In the genomic region with DNA sequence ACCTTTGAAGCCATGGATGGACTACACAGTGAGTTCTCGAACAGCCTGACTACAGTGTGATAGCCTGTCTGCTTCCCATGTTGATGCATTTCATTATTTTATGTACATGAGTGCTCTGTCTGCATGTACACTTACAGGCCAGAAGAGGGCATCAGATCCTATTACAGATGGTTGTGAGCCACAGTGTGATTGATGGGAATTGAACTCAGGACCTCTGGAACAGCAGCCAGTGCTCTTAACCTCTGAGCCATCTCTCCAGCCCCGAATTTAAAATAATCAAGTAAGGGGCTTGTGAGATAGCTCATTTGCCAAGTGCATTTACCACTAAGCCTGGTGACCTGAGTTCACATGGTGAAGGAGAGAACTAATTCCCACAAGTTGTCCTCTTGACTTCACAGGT, we compare ENCODE assay signal across 13 mouse cellular contexts. TPM values are rescaled to one million over a fixed set of nuclear protein-coding genes. Genes with fewer than 3 reads are reported as not detected.
DNase-seq lines count a peak whose midpoint lies in the region; ATAC-seq and TF ChIP-seq lines count a peak whose summit lies in the region.
"Had no signal": no experiment of that assay in that cellular context is flagged by ENCODE, and none has a peak within 500 bp of the region (broad histone marks: within the 10 kb centered on the region; RNA-seq: fewer than 3 reads in every experiment).

No protein-coding gene starts in this region.

- DNase-seq in heart, adult 2 months, result no peak
- no peak for DNase-seq in heart, adult 18-20 months
- DNase-seq in lung, embryonic 14.5 days, result peak; percentile 52
- DNase-seq in lung, adult 2 months, result no peak
- DNase-seq in ES-CJ7 (ENCODE audit: low read depth, low spot score), result peak; percentile 63
- peak; percentile 27 for DNase-seq in retina, embryonic 14.5 days (ENCODE audit: low spot score)
- no peak for DNase-seq in ovary, postnatal 10 days (ENCODE audit: low spot score)
- DNase-seq in cerebellum, adult 9-10 months, result no peak
- DNase-seq: adrenal gland, adult 2 months; cerebellum, postnatal 25 days; heart, postnatal 14 days had no signal

- no peaks in the 10 kb centered on the region for H3K36me3 ChIP-seq in heart, adult 2 months (ENCODE audit: control insufficient read depth, insufficient read depth, low read length)
- H3K36me3 ChIP-seq in lung, embryonic 14.5 days (ENCODE audit: insufficient read depth), result no peaks in the 10 kb centered on the region
- H3K36me3 ChIP-seq: intestine, embryonic 15.5 days; stomach, embryonic 15.5 days had no signal

- no peak for ATAC-seq in lung, embryonic 14.5 days (ENCODE audit: insufficient read depth)
- ATAC-seq: intestine, embryonic 15.5 days had no signal

- no peak overlapping the region for H3K27ac ChIP-seq in heart, adult 2 months
- H3K27ac ChIP-seq in lung, embryonic 14.5 days (ENCODE audit: low read depth), result no peak overlapping the region
- H3K27ac ChIP-seq: intestine, embryonic 15.5 days; stomach, embryonic 15.5 days had no signal

- 80% methylated on average over 2 of the region's 2 CpGs for WGBS in heart, adult 2 months
- 47% methylated on average over 2 of the region's 2 CpGs for WGBS in lung, embryonic 14.5 days
- 61% methylated on average over 2 of the region's 2 CpGs for WGBS in lung, adult 2 months

- no peaks in the 10 kb centered on the region for H3K9me3 ChIP-seq in lung, embryonic 14.5 days (ENCODE audit: low read depth, low read length)
- H3K9me3 ChIP-seq: intestine, embryonic 15.5 days; stomach, embryonic 15.5 days had no signal

- H3K9ac ChIP-seq in heart, adult 2 months (ENCODE audit: low read depth, low read length), result no peak overlapping the region
- no peak overlapping the region for H3K9ac ChIP-seq in lung, embryonic 14.5 days
- H3K9ac ChIP-seq: intestine, embryonic 15.5 days; stomach, embryonic 15.5 days had no signal

- H3K4me1 ChIP-seq in heart, adult 2 months (ENCODE audit: control insufficient read depth, insufficient read depth, low read length), result peaks cover 3% of the 10 kb centered on the region
- H3K4me1 ChIP-seq in lung, embryonic 14.5 days (ENCODE audit: insufficient read depth), result peaks cover 4% of the 10 kb centered on the region; the same call in 1 of the 2 replicates
- peaks cover 4% of the 10 kb centered on the region for H3K4me1 ChIP-seq in lung, adult 2 months (ENCODE audit: control insufficient read depth, insufficient read depth, low read length)

- peak; percentile 63 for TF ChIP-seq CTCF in heart, adult 2 months (IDR thresholded peaks at IDR 0.05)
- peak; percentile 60 for TF ChIP-seq CTCF in lung, embryonic 14.5 days (IDR thresholded peaks at IDR 0.05; ENCODE audit: low read depth)
- TF ChIP-seq CTCF in lung, adult 2 months (IDR thresholded peaks at IDR 0.05; ENCODE audit: insufficient read depth, low read length), result no peak

- TF ChIP-seq EP300 in heart, adult 2 months (IDR thresholded peaks at IDR 0.05; ENCODE audit: insufficient read depth, low read depth, low read length), result no peak

- no peak overlapping the region for H3K4me3 ChIP-seq in heart, adult 2 months
- no peak overlapping the region for H3K4me3 ChIP-seq in lung, embryonic 14.5 days (ENCODE audit: low read depth, low read length)
- no peak overlapping the region for H3K4me3 ChIP-seq in lung, adult 2 months (replicated peaks; ENCODE audit: extremely low read depth, low read depth, low read length)
- H3K4me3 ChIP-seq: intestine, embryonic 15.5 days; stomach, embryonic 15.5 days had no signal

- TF ChIP-seq POLR2A in heart, adult 2 months (IDR thresholded peaks at IDR 0.05; ENCODE audit: insufficient read depth, low read depth, low read length), result no peak
- no peak for TF ChIP-seq POLR2A in lung, adult 2 months (IDR thresholded peaks at IDR 0.05; ENCODE audit: borderline replicate concordance, extremely low read depth, low read depth, low read length)

- no peak overlapping the region for H3K4me2 ChIP-seq in lung, embryonic 14.5 days
- H3K4me2 ChIP-seq: intestine, embryonic 15.5 days; stomach, embryonic 15.5 days had no signal

- H3K79me2 ChIP-seq in heart, adult 2 months (replicated peaks; ENCODE audit: control insufficient read depth, insufficient read depth, low read length), result no peaks in the 10 kb centered on the region

- intact Hi-C loops in heart, adult 2 months (cut with DNase I), result no loop called here

- H3K27me3 ChIP-seq in heart, adult 2 months (ENCODE audit: control insufficient read depth, insufficient read depth, low read length), result no peaks in the 10 kb centered on the region
- H3K27me3 ChIP-seq in lung, embryonic 14.5 days (ENCODE audit: insufficient read depth, low read length), result no peaks in the 10 kb centered on the region
- H3K27me3 ChIP-seq: intestine, embryonic 15.5 days; stomach, embryonic 15.5 days had no signal

RNA-seq across cellular contexts. Expression of gene Snx11, which starts 4.1 kb away (rescaled TPM):
- total RNA-seq in heart, adult 2 months (2021), result 10 to 100 TPM; 11.6 to 12.5 TPM
- 11.1 and 16.2 TPM in 2 replicates for polyA plus RNA-seq in heart, adult 2 months (2012; rRNA removed)
- 10 to 100 TPM in 1 of 2 experiments, 1 to 10 TPM in 1; 9.9 to 15.2 TPM for total RNA-seq in heart, adult 18-20 months (2021)
- 10.3 and 15.7 TPM in 2 replicates for polyA plus RNA-seq in lung, embryonic 14.5 days (2014; fragmentation: Nextera tagmentation; extraction: Ambion mirVana)
- polyA plus RNA-seq in lung, adult 2 months (2012; rRNA removed), result 23.5 and 26.8 TPM in 2 replicates

RNA-seq across cellular contexts. Expression of gene Cbx1, which starts 7.5 kb away (rescaled TPM):
- 10 to 100 TPM; 34.8 to 36.9 TPM for total RNA-seq in heart, adult 2 months (2021)
- 8.4 and 11.1 TPM in 2 replicates for polyA plus RNA-seq in heart, adult 2 months (2012; rRNA removed)
- total RNA-seq in heart, adult 18-20 months (2021), result 10 to 100 TPM; 35.7 TPM
- polyA plus RNA-seq in lung, embryonic 14.5 days (2014; fragmentation: Nextera tagmentation; extraction: Ambion mirVana), result 103 and 112 TPM in 2 replicates
- polyA plus RNA-seq in lung, adult 2 months (2012; rRNA removed), result 15.3 and 19.0 TPM in 2 replicates

RNA-seq across cellular contexts. Expression of gene Nfe2l1, which starts 48.3 kb away (rescaled TPM):
- 100 to 1,000 TPM; 395 to 436 TPM for total RNA-seq in heart, adult 2 months (2021)
- polyA plus RNA-seq in heart, adult 2 months (2012; rRNA removed), result 397 and 529 TPM in 2 replicates
- 100 to 1,000 TPM; 458 to 487 TPM for total RNA-seq in heart, adult 18-20 months (2021)
- polyA plus RNA-seq in lung, embryonic 14.5 days (2014; fragmentation: Nextera tagmentation; extraction: Ambion mirVana), result 34.6 and 39.5 TPM in 2 replicates
- 225 and 264 TPM in 2 replicates for polyA plus RNA-seq in lung, adult 2 months (2012; rRNA removed)

Comparison
In these comparisons a context has a peak if more than half of its experiments do, and no peak if none do; other contexts are left out.
1. DNase-seq: peak in lung, embryonic 14.5 days (single experiment), ES-CJ7 (single experiment) and retina, embryonic 14.5 days (single experiment); none in heart, adult 2 months (0 of 2), heart, adult 18-20 months (0 of 2), lung, adult 2 months (single experiment), ovary, postnatal 10 days (single experiment) and cerebellum, adult 9-10 months (single experiment).